Mouse (Mus musculus) limb, embryonic 10.5 days (tissue): Measurements from ENCODE around the gene Rnf168. TPM values are rescaled to one million over a fixed set of nuclear protein-coding genes. Genes with fewer than 3 reads are reported as not detected.

ENCODE experiments used
- DNase-seq: peaks from one replicate; pipeline ENCODE4 v3.0.0-alpha.2; 2017; ENCODE audit warnings: low spot score
- H3K27ac ChIP-seq: fragments of 300-500 bp; sonication (generic); 2 replicates; pipeline ENCODE4 v1.5.1; 2016; ENCODE audit warnings: mild to moderate bottlenecking
- H3K27me3 ChIP-seq: fragments of 300-500 bp; sonication (generic); 2 replicates; pipeline ENCODE4 v1.6.1; 2016; ENCODE audit warnings: low read depth, mild to moderate bottlenecking; ENCODE audit not compliant: poor library complexity, severe bottlenecking
- H3K36me3 ChIP-seq: fragments of 300-500 bp; sonication (generic); 2 replicates; pipeline ENCODE4 v1.6.1; 2016; ENCODE audit warnings: mild to moderate bottlenecking, moderate library complexity
- H3K4me1 ChIP-seq: fragments of 300-500 bp; sonication (generic); 2 replicates; pipeline ENCODE4 v1.6.1; 2016
- H3K4me3 ChIP-seq: fragments of 300-500 bp; sonication (generic); 2 replicates; pipeline ENCODE4 v1.5.1; 2016; ENCODE audit warnings: mild to moderate bottlenecking, moderate library complexity
- H3K9me3 ChIP-seq: fragments of 300-500 bp; sonication (generic); replicated peaks from 2 replicates; pipeline ENCODE4 v1.6.1; 2016; ENCODE audit warnings: mild to moderate bottlenecking
- WGBS: fragments of 180-500 bp; shearing (Covaris S2); methylation state at CpG from one replicate; pipeline ENCODE4 v1.1.7; 2016; 5-methylcytosine and 5-hydroxymethylcytosine counted together
- microRNA counts: library from miRNA; unstranded; fragments of <30 nt; microRNA quantifications from one replicate; lab custom pipeline; 2017
- microRNA-seq: library from miRNA; unstranded; fragments of <30 nt; microRNA quantifications from one replicate; pipeline ENCODE4, GENCODE M21; 2017
- polyA plus RNA-seq: library from polyadenylated mRNA; unstranded; fragments of >200 nt; fragmentation: Nextera tagmentation; extraction: Ambion mirVana; gene quantifications from 2 replicates; pipeline ENCODE4 v1.2.1, GENCODE M21; 2016

The Rnf168 gene
- polyA plus RNA-seq, 1 experiment from 2014 or later: 34.7 TPM

- H3K36me3 ChIP-seq: no peaks in the 10 kb centered on the region
- peak within 1 kb of the TSS; percentile 100 for H3K4me3 ChIP-seq
- peak within 1 kb of the TSS; percentile 99 for H3K27ac ChIP-seq
- DNase-seq: peak; percentile 99
- H3K4me1 ChIP-seq: peaks cover 16% of the 10 kb centered on the region
- no peaks in the 10 kb centered on the region for H3K9me3 ChIP-seq
- H3K27me3 ChIP-seq: no peaks in the 10 kb centered on the region
- WGBS: under 1% methylated on average over 52 of the region's 52 CpGs
Observed at GRCm38 (mm10) chr16:32332040-32332555, 54.8 kb downstream of the Rnf168 start, which contains the start of gene Ubxn7. TSS of gene Ubxn7 (plus strand) at chr16:32332257.

- peak; percentile 80 for DNase-seq
- under 1% methylated on average over 54 of the region's 54 CpGs for WGBS
- peaks cover 16% of the 10 kb centered on the region for H3K4me1 ChIP-seq
Observed at GRCm38 (mm10) chr16:32332556-32333511, 55.6 kb downstream of the Rnf168 start.

GRCm38 (mm10) chr16:32335146-32335545 is 57.9 kb downstream of the Rnf168 start:
- H3K27ac ChIP-seq: no peak overlapping the region
- H3K9me3 ChIP-seq: no peaks in the 10 kb centered on the region
- no peaks in the 10 kb centered on the region for H3K36me3 ChIP-seq
- no peak overlapping the region for H3K4me3 ChIP-seq
- H3K4me1 ChIP-seq: peaks cover 16% of the 10 kb centered on the region
- 93% methylated on average over 5 of the region's 5 CpGs for WGBS
- no peak for DNase-seq
- no peaks in the 10 kb centered on the region for H3K27me3 ChIP-seq

More at GRCm38 (mm10) chr16:32332556-32333511, 55.6 kb downstream of the Rnf168 start:
- no peaks in the 10 kb centered on the region for H3K36me3 ChIP-seq
- no peaks in the 10 kb centered on the region for H3K27me3 ChIP-seq
- peak overlapping the region; percentile 99 for H3K27ac ChIP-seq
- H3K4me3 ChIP-seq: peak overlapping the region; percentile 100
- H3K9me3 ChIP-seq: no peaks in the 10 kb centered on the region

GRCm38 (mm10) chr16:32336026-32336780 is 58.9 kb downstream of the Rnf168 start:
- Histone ChIP-seq H3K4me3 (no peak overlapping the region), H3K27ac (no peak overlapping the region), H3K36me3 (no peaks in the 10 kb centered on the region), H3K4me1 (peaks cover 10% of the 10 kb centered on the region), H3K27me3 (no peaks in the 10 kb centered on the region), H3K9me3 (no peaks in the 10 kb centered on the region)
- no peak for DNase-seq
- 79% methylated on average over 7 of the region's 7 CpGs for WGBS

GRCm38 (mm10) chr16:32337001-32337400 is 59.7 kb downstream of the Rnf168 start:
- no peak for DNase-seq
- Histone ChIP-seq H3K36me3 (no peaks in the 10 kb centered on the region), H3K4me3 (no peak overlapping the region), H3K4me1 (peaks cover 6% of the 10 kb centered on the region; the same call in 1 of the 2 replicates), H3K27me3 (no peaks in the 10 kb centered on the region), H3K9me3 (no peaks in the 10 kb centered on the region), H3K27ac (no peak overlapping the region)

GRCm38 (mm10) chr16:32340451-32340850 is 63.2 kb downstream of the Rnf168 start:
- no peaks in the 10 kb centered on the region for H3K36me3 ChIP-seq
- no peak overlapping the region for H3K27ac ChIP-seq
- no peak for DNase-seq
- 94% methylated on average over 1 of the region's 1 CpGs for WGBS
- H3K4me3 ChIP-seq: no peak overlapping the region
- H3K9me3 ChIP-seq: no peaks in the 10 kb centered on the region
- no peaks in the 10 kb centered on the region for H3K27me3 ChIP-seq
- H3K4me1 ChIP-seq: no peaks in the 10 kb centered on the region; the same call in 1 of the 2 replicates

- Histone ChIP-seq H3K4me3 (no peak overlapping the region), H3K9me3 (no peaks in the 10 kb centered on the region), H3K27me3 (no peaks in the 10 kb centered on the region), H3K4me1 (no peaks in the 10 kb centered on the region), H3K36me3 (no peaks in the 10 kb centered on the region), H3K27ac (no peak overlapping the region)
- DNase-seq: no peak
Observed at GRCm38 (mm10) chr16:32345521-32345920, 68.3 kb downstream of the Rnf168 start.

- H3K27ac ChIP-seq: no peak overlapping the region
- H3K4me3 ChIP-seq: no peak overlapping the region
- no peaks in the 10 kb centered on the region for H3K4me1 ChIP-seq
- peaks cover 40% of the 10 kb centered on the region for H3K36me3 ChIP-seq
- no peaks in the 10 kb centered on the region; the same call in 1 of the 2 replicates for H3K9me3 ChIP-seq
- 89% methylated on average over 3 of the region's 3 CpGs for WGBS
- H3K27me3 ChIP-seq: no peaks in the 10 kb centered on the region
- no peak for DNase-seq
Observed at GRCm38 (mm10) chr16:32350776-32351175, 73.5 kb downstream of the Rnf168 start.

MicroRNAs encoded within 50 kb of the gene (microRNA counts, 519-probe panel; counts per million panel counts)
- 684 counts per million, percentile 72 among the panel's probes with 10 or more counts for microRNA mmu-miR-1946a (lab: Ali Mortazavi, UCI)

Small RNA genes lying within 50 kb of the gene (microRNA-seq; reads per million reads assigned to microRNA genes)
- gene Mir1946a: not detected

Other genes starting within 250 kb of the Rnf168 start
- gene Pak2, start 198.1 kb upstream of the Rnf168 start, polyA plus RNA-seq: 35.8 and 38.1 TPM in 2 replicates
- gene Pigx, start 177.7 kb upstream of the Rnf168 start, polyA plus RNA-seq: 147 and 150 TPM in 2 replicates
- gene Cep19, start 177.7 kb upstream of the Rnf168 start, polyA plus RNA-seq: 36.6 and 39.5 TPM in 2 replicates
- 7.5 and 9.7 TPM in 2 replicates for gene Nrros, start 111.9 kb upstream of the Rnf168 start, polyA plus RNA-seq
- gene Bex6, start 97.6 kb upstream of the Rnf168 start, polyA plus RNA-seq: 0.25 and 0.26 TPM in 2 replicates
- gene Fbxo45, start 30.3 kb upstream of the Rnf168 start, polyA plus RNA-seq: 15.6 and 17.1 TPM in 2 replicates
- gene Wdr53, start 30.2 kb upstream of the Rnf168 start, polyA plus RNA-seq: 19.0 and 20.8 TPM in 2 replicates
- not detected in 2 replicates for gene Smco1, start 6.0 kb upstream of the Rnf168 start, polyA plus RNA-seq
- 26.4 and 26.8 TPM in 2 replicates for gene Ubxn7, start 54.8 kb downstream of the Rnf168 start, polyA plus RNA-seq
- gene Tm4sf19, start 123.0 kb downstream of the Rnf168 start, polyA plus RNA-seq: not detected in 2 replicates
- 31.4 and 33.2 TPM in 2 replicates for gene Tctex1d2, start 142.2 kb downstream of the Rnf168 start, polyA plus RNA-seq
- 38.6 and 41.4 TPM in 2 replicates for gene Pcyt1a, start 153.5 kb downstream of the Rnf168 start, polyA plus RNA-seq
- 0.46 and 0.50 TPM in 2 replicates for gene Slc51a, start 210.4 kb downstream of the Rnf168 start, polyA plus RNA-seq
- gene Zdhhc19, start 218.8 kb downstream of the Rnf168 start, polyA plus RNA-seq: not detected in 2 replicates